In the genomic region with DNA sequence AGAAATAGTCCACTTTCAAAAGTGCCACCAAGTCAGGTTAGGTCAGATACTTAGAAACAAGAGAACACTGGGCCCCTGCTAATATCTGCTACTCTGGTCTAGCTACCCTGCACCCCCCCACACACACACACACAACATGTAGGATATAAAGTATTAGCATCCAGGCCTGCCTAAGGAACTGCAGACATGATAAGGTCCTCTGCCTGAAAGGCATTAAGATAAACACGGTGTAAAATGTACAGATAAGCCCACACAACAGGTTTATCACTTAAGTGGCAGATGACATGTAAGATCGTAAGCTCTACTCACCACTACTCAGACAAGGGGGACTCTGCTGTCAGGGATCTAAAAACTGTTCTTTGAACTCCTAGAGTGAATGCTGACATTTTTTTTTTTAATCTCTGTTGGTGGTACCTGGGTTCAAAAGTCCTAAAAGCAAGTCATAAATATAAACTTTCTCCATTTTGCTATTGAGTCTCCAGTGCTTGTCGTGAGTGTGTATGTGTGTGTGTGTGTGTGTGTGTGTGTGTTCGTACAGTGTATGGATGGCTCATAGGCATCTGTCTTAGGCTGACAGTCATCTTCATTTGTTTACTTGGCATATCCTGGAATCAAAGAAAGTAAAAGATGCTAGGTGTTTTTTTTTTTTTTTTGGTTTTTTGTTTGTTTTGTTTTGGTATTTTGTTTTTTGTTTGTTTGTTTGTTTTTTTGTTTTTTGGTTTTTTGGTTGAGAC, we compare ENCODE assay signal across 31 mouse cellular contexts. TPM values are rescaled to one million over a fixed set of nuclear protein-coding genes. Genes with fewer than 3 reads are reported as not detected.
DNase-seq lines count a peak whose midpoint lies in the region; ATAC-seq lines count a peak whose summit lies in the region.
"Had no signal": no experiment of that assay in that cellular context is flagged by ENCODE, and none has a peak within 500 bp of the region (broad histone marks: within the 10 kb centered on the region; RNA-seq: fewer than 3 reads in every experiment).

No protein-coding gene starts in this region.

- peak; percentile 25; the same call in 1 of the 2 replicates for ATAC-seq in intestine, embryonic 15.5 days
- no peak for ATAC-seq in intestine, embryonic 16.5 days
- peak; percentile 19; the same call in 1 of the 2 replicates for ATAC-seq in erythroid progenitor cell, adult 5-6 weeks (replicated peaks; ENCODE audit: low FRiP score, poor library complexity, severe bottlenecking)
- ATAC-seq in liver, embryonic 13.5 days (ENCODE audit: low read depth), result peak; percentile 100
- ATAC-seq in megakaryocyte progenitor cell, adult 5-6 weeks (replicated peaks; ENCODE audit: poor library complexity), result peak; percentile 88
- ATAC-seq: forebrain, embryonic 16.5 days; hindbrain, postnatal 0 days; midbrain, embryonic 13.5 days had no signal

- no peak overlapping the region for H3K4me3 ChIP-seq in intestine, embryonic 15.5 days (replicated peaks)
- H3K4me3 ChIP-seq in intestine, embryonic 16.5 days (ENCODE audit: low read length), result no peak overlapping the region
- H3K4me3 ChIP-seq in liver, embryonic 13.5 days (replicated peaks), result no peak overlapping the region
- H3K4me3 ChIP-seq: embryonic facial prominence, embryonic 12.5 days; forebrain, embryonic 10.5 days; heart, adult 2 months; hindbrain, embryonic 12.5 days; megakaryocyte, embryonic 14.5 days; midbrain, embryonic 13.5 days; neural tube, embryonic 12.5 days had no signal

- peak; percentile 67 for DNase-seq in liver, embryonic 13.5 days
- DNase-seq in spleen, adult 12 weeks (ENCODE audit: low spot score), result no peak
- DNase-seq in cerebellum, adult 18-20 months, result no peak
- no peak for DNase-seq in frontal cortex, adult 2 months (ENCODE audit: extremely low spot score in 1 of 2, low spot score in 1 of 2)
- DNase-seq: adrenal gland, postnatal 36 days; cerebellum, adult 9-11 months; embryo, embryonic 11 days; heart, adult 2 months; heart, postnatal 14 days; kidney, adult 11 months; kidney, postnatal 14 days; layer of hippocampus, adult 9-11 months; lung, postnatal 36 days; right cerebral cortex, adult 18-20 months; thymus, postnatal 25 days had no signal

- H3K4me2 ChIP-seq in intestine, embryonic 15.5 days (replicated peaks), result no peak overlapping the region
- H3K4me2 ChIP-seq in intestine, embryonic 16.5 days (ENCODE audit: low read depth, low read length), result no peak overlapping the region
- peak overlapping the region; percentile 35 for H3K4me2 ChIP-seq in liver, embryonic 13.5 days
- H3K4me2 ChIP-seq: embryonic facial prominence, embryonic 12.5 days; hindbrain, embryonic 12.5 days; midbrain, embryonic 13.5 days; neural tube, embryonic 12.5 days had no signal

- H3K27ac ChIP-seq in intestine, embryonic 15.5 days, result no peak overlapping the region
- no peak overlapping the region for H3K27ac ChIP-seq in intestine, embryonic 16.5 days (ENCODE audit: low read length)
- peak overlapping the region; percentile 53 for H3K27ac ChIP-seq in liver, embryonic 13.5 days
- H3K27ac ChIP-seq: embryonic facial prominence, embryonic 12.5 days; forebrain, embryonic 10.5 days; heart, adult 2 months; hindbrain, embryonic 12.5 days; hindbrain, postnatal 0 days; midbrain, embryonic 13.5 days; neural tube, embryonic 12.5 days had no signal

- WGBS in intestine, embryonic 15.5 days, result 61% methylated on average over 4 of the region's 4 CpGs
- WGBS in intestine, embryonic 16.5 days, result 54% methylated on average over 4 of the region's 4 CpGs
- 26% methylated on average over 4 of the region's 4 CpGs for WGBS in liver, embryonic 13.5 days (ENCODE audit: insufficient replicate concordance)

- H3K9ac ChIP-seq in intestine, embryonic 15.5 days, result no peak overlapping the region
- no peak overlapping the region for H3K9ac ChIP-seq in intestine, embryonic 16.5 days (ENCODE audit: low read depth, low read length)
- H3K9ac ChIP-seq in liver, embryonic 13.5 days, result no peak overlapping the region
- H3K9ac ChIP-seq: embryonic facial prominence, embryonic 12.5 days; hindbrain, embryonic 12.5 days; midbrain, embryonic 13.5 days; neural tube, embryonic 12.5 days had no signal

- no peaks in the 10 kb centered on the region for H3K36me3 ChIP-seq in intestine, embryonic 15.5 days
- H3K36me3 ChIP-seq in intestine, embryonic 16.5 days (ENCODE audit: control insufficient read depth, insufficient read depth, low read length), result no peaks in the 10 kb centered on the region
- no peaks in the 10 kb centered on the region for H3K36me3 ChIP-seq in liver, embryonic 13.5 days
- H3K36me3 ChIP-seq: embryonic facial prominence, embryonic 12.5 days; forebrain, embryonic 10.5 days; hindbrain, embryonic 12.5 days; midbrain, embryonic 13.5 days; neural tube, embryonic 12.5 days had no signal

- no peaks in the 10 kb centered on the region for H3K4me1 ChIP-seq in intestine, embryonic 15.5 days (replicated peaks)
- H3K4me1 ChIP-seq in intestine, embryonic 16.5 days (ENCODE audit: control insufficient read depth, insufficient read depth, low read length), result no peaks in the 10 kb centered on the region
- peaks cover 23% of the 10 kb centered on the region for H3K4me1 ChIP-seq in liver, embryonic 13.5 days (replicated peaks)
- H3K4me1 ChIP-seq: embryonic facial prominence, embryonic 12.5 days; forebrain, embryonic 10.5 days; hindbrain, embryonic 12.5 days; midbrain, embryonic 13.5 days; neural tube, embryonic 12.5 days had no signal

- no peaks in the 10 kb centered on the region for H3K9me3 ChIP-seq in intestine, embryonic 15.5 days
- no peaks in the 10 kb centered on the region for H3K9me3 ChIP-seq in intestine, embryonic 16.5 days (ENCODE audit: control insufficient read depth, low read length)
- no peaks in the 10 kb centered on the region for H3K9me3 ChIP-seq in liver, embryonic 13.5 days (replicated peaks)
- H3K9me3 ChIP-seq: embryonic facial prominence, embryonic 12.5 days; forebrain, embryonic 10.5 days; hindbrain, embryonic 12.5 days; midbrain, embryonic 13.5 days; neural tube, embryonic 12.5 days had no signal

- H3K27me3 ChIP-seq in intestine, embryonic 15.5 days (replicated peaks), result no peaks in the 10 kb centered on the region
- no peaks in the 10 kb centered on the region for H3K27me3 ChIP-seq in intestine, embryonic 16.5 days (replicated peaks; ENCODE audit: control insufficient read depth, insufficient read depth, low read length)
- no peaks in the 10 kb centered on the region for H3K27me3 ChIP-seq in liver, embryonic 13.5 days
- H3K27me3 ChIP-seq: embryonic facial prominence, embryonic 12.5 days; hindbrain, embryonic 12.5 days; midbrain, embryonic 13.5 days; neural tube, embryonic 12.5 days had no signal

RNA-seq across cellular contexts. Expression of a gene that starts 52.2 kb away (rescaled TPM):
- polyA plus RNA-seq in intestine, embryonic 15.5 days (2015; fragmentation: Nextera tagmentation; extraction: Ambion mirVana), result 0.10 TPM in 1 of 2 replicates, not detected in the other
- polyA plus RNA-seq in intestine, embryonic 16.5 days (2015; fragmentation: Nextera tagmentation; extraction: Ambion mirVana), result not detected in 2 replicates
- not detected in 2 replicates for total RNA-seq in erythroid progenitor cell, adult 5-6 weeks (2015; ENCODE audit: low replicate concordance)
- total RNA-seq in erythroid progenitor cell, adult 5-6 weeks (2017; ENCODE audit: low replicate concordance), result not detected in 2 replicates
- polyA plus RNA-seq in liver, embryonic 13.5 days (2015; fragmentation: Nextera tagmentation; extraction: Ambion mirVana), result not detected in 2 replicates
- total RNA-seq in megakaryocyte progenitor cell, adult 5-6 weeks (2015), result not detected in 2 replicates
- not detected in 2 replicates for total RNA-seq in megakaryocyte progenitor cell, adult 5-6 weeks (2017)
- polyA plus RNA-seq in frontal cortex, adult 2 months (2012; rRNA removed), result 0.04 TPM in 2 replicates
- total RNA-seq: heart, postnatal 14 days; left cerebral cortex, adult 18-20 months; liver, adult 2 months had no signal
- polyA plus RNA-seq: embryonic facial prominence, embryonic 12.5 days; forebrain, embryonic 10.5 days; forebrain, embryonic 16.5 days; heart, adult 2 months; hindbrain, embryonic 12.5 days; limb, embryonic 11.5 days; liver, adult 2 months; lung, embryonic 16.5 days; midbrain, embryonic 13.5 days; neural tube, embryonic 12.5 days had no signal
